In genomic region chr13:60528819-60529218, GRCm38 (mm10) we compare ENCODE assay signal across 11 mouse cellular contexts.
DNase-seq lines count a peak whose midpoint lies in the region; ATAC-seq and TF ChIP-seq lines count a peak whose summit lies in the region.
"Had no signal": no experiment of that assay in that cellular context is flagged by ENCODE, and none has a peak within 500 bp of the region (broad histone marks: within the 10 kb centered on the region; RNA-seq: fewer than 3 reads in every experiment).

No protein-coding gene starts in this region.

- no peak overlapping the region for H3K4me3 ChIP-seq in midbrain, embryonic 10.5 days
- H3K4me3 ChIP-seq in midbrain, embryonic 11.5 days (ENCODE audit: low read depth, low read length), result no peak overlapping the region
- no peak overlapping the region for H3K4me3 ChIP-seq in kidney, adult 2 months (ENCODE audit: insufficient read depth, low read depth, low read length)
- no peak overlapping the region for H3K4me3 ChIP-seq in limb, embryonic 10.5 days
- H3K4me3 ChIP-seq in midbrain, embryonic 15.5 days, result no peak overlapping the region

- H3K4me1 ChIP-seq in midbrain, embryonic 10.5 days, result peaks cover 16% of the 10 kb centered on the region
- H3K4me1 ChIP-seq in midbrain, embryonic 11.5 days (ENCODE audit: control insufficient read depth, insufficient read depth, low read length), result 0 out of 2 replicates have a peak, but pooled peaks cover 2% of the 10 kb centered on the region
- peaks cover 13% of the 10 kb centered on the region for H3K4me1 ChIP-seq in kidney, adult 2 months (ENCODE audit: control insufficient read depth, insufficient read depth, low read length)
- H3K4me1 ChIP-seq in limb, embryonic 10.5 days, result peaks cover 23% of the 10 kb centered on the region
- peaks cover 19% of the 10 kb centered on the region for H3K4me1 ChIP-seq in midbrain, embryonic 15.5 days

- no peak for ATAC-seq in midbrain, embryonic 11.5 days (ENCODE audit: low FRiP score)
- ATAC-seq in midbrain, embryonic 15.5 days (replicated peaks), result peak; percentile 24; the same call in 1 of the 2 replicates

- WGBS in midbrain, embryonic 10.5 days, result 79% methylated on average over 1 of the region's 1 CpGs
- WGBS in midbrain, embryonic 11.5 days, result 81% methylated on average over 1 of the region's 1 CpGs
- 29% methylated on average over 1 of the region's 1 CpGs for WGBS in kidney, adult 2 months
- WGBS in limb, embryonic 10.5 days, result 23% methylated on average over 1 of the region's 1 CpGs
- WGBS in midbrain, embryonic 15.5 days, result 78% methylated on average over 1 of the region's 1 CpGs

- no peak for TF ChIP-seq POLR2A in kidney, adult 2 months (IDR thresholded peaks at IDR 0.05; ENCODE audit: low read depth, low read length)

- H3K9ac ChIP-seq in midbrain, embryonic 11.5 days (ENCODE audit: low read length), result no peak overlapping the region
- no peak overlapping the region for H3K9ac ChIP-seq in midbrain, embryonic 15.5 days

- no peaks in the 10 kb centered on the region for H3K27me3 ChIP-seq in midbrain, embryonic 10.5 days (ENCODE audit: low read depth, poor library complexity, severe bottlenecking)
- H3K27me3 ChIP-seq in midbrain, embryonic 11.5 days (ENCODE audit: control insufficient read depth, insufficient read depth, low read length), result no peaks in the 10 kb centered on the region
- no peaks in the 10 kb centered on the region for H3K27me3 ChIP-seq in kidney, adult 2 months (replicated peaks; ENCODE audit: control insufficient read depth, insufficient read depth, low read length)
- H3K27me3 ChIP-seq in limb, embryonic 10.5 days (ENCODE audit: low read depth, poor library complexity, severe bottlenecking), result no peaks in the 10 kb centered on the region
- H3K27me3 ChIP-seq in midbrain, embryonic 15.5 days (replicated peaks), result no peaks in the 10 kb centered on the region

- H3K9me3 ChIP-seq in midbrain, embryonic 10.5 days (replicated peaks), result no peaks in the 10 kb centered on the region
- no peaks in the 10 kb centered on the region for H3K9me3 ChIP-seq in midbrain, embryonic 11.5 days (ENCODE audit: control insufficient read depth, low read length)
- no peaks in the 10 kb centered on the region for H3K9me3 ChIP-seq in limb, embryonic 10.5 days (replicated peaks)
- no peaks in the 10 kb centered on the region for H3K9me3 ChIP-seq in midbrain, embryonic 15.5 days

- peak overlapping the region; percentile 10; the same call in 1 of the 2 replicates for H3K27ac ChIP-seq in midbrain, embryonic 10.5 days (replicated peaks)
- no peak overlapping the region for H3K27ac ChIP-seq in midbrain, embryonic 11.5 days (ENCODE audit: low read depth, low read length)
- peak overlapping the region; percentile 91 for H3K27ac ChIP-seq in kidney, adult 2 months (ENCODE audit: insufficient read depth, low read depth, low read length)
- H3K27ac ChIP-seq in limb, embryonic 10.5 days, result 0 out of 2 replicates have a peak overlapping the region, but pooled peaks have one; percentile 19
- peak overlapping the region; percentile 48; the same call in 1 of the 2 replicates for H3K27ac ChIP-seq in midbrain, embryonic 15.5 days
- H3K27ac ChIP-seq: macrophage had no signal

- no peak for TF ChIP-seq CTCF in kidney, adult 2 months (conservative IDR thresholded peaks at IDR 0.05; ENCODE audit: insufficient read depth, insufficient read length, low read depth, low read length)

- no peak overlapping the region for H3K4me2 ChIP-seq in midbrain, embryonic 11.5 days
- H3K4me2 ChIP-seq in midbrain, embryonic 15.5 days, result no peak overlapping the region

- DNase-seq in midbrain, embryonic 10.5 days (ENCODE audit: low spot score), result no peak
- DNase-seq in midbrain, embryonic 11.5 days (ENCODE audit: low spot score, missing footprints), result no peak
- peak; percentile 85 for DNase-seq in kidney, adult 2 months
- no peak for DNase-seq in limb, embryonic 10.5 days (ENCODE audit: low spot score)
- no peak for DNase-seq in thymus, postnatal 25 days
- DNase-seq in adrenal gland, postnatal 36 days, result no peak
- DNase-seq in adrenal gland, postnatal 25 days, result no peak
- DNase-seq: cerebellum, adult 9-10 months; layer of hippocampus, postnatal 36 days had no signal

- H3K36me3 ChIP-seq in midbrain, embryonic 10.5 days, result no peaks in the 10 kb centered on the region
- no peaks in the 10 kb centered on the region for H3K36me3 ChIP-seq in midbrain, embryonic 11.5 days (ENCODE audit: control insufficient read depth, insufficient read depth, low read length)
- no peaks in the 10 kb centered on the region for H3K36me3 ChIP-seq in kidney, adult 2 months (ENCODE audit: control insufficient read depth, insufficient read depth, low read length)
- no peaks in the 10 kb centered on the region for H3K36me3 ChIP-seq in limb, embryonic 10.5 days
- no peaks in the 10 kb centered on the region for H3K36me3 ChIP-seq in midbrain, embryonic 15.5 days (replicated peaks)
